Mouse (Mus musculus) cerebellum, postnatal 10 days (tissue): Measurements from ENCODE around the gene Tspan4.

Source experiments
- DNase-seq, 2 experiments: peaks; one replicate each; pipeline ENCODE4 v3.0.0; 2021; ENCODE audit warnings: mixed read lengths in 2 of 2

Gene Tspan4

DNA sequence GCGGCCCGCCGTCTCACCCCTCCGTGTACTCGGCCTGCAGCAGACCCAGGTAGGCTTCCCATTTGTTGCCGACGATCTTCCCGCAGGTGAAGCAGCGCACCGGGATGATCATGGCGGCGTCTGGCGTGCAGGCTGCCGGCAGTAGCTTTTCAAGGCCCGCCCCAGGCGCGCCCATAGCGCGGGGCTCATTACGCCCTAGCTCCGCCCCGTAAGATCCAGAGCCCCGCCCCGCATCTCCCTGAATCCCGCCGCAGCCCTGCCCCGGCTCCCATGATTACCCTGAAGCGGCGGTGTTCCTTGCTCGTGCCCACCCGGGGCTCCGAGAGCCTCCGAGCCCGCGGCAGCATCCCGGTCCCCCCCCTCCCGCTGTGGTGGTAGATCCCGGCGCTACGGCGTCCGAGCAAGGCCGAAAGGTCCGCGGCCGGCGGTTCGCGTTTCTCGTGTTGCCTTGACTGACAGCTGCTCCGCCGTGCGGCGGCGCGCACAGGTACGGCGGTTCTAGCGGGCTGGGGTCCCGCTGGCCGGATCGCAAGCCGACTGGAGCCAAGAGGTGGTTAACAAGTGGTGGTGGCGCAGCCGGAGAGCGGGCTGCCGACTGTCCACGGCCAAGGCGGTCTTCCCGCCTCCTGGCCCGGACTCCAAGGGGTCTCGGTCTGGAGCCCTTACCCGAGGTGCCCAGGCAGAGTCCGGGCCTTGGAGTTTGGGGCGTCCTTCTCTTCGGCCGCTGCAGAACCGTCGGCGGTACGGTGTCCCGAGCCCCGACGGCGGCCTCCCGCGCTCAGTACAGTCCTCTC lies at the start of gene Tspan4, which contains the start of gene Polr2l:
Gene Tspan4, plus strand, starts transcription at position 230 of the 794 bp plus-strand sequence.
Gene Polr2l, minus strand, starts transcription at position 122 of the 794 bp plus-strand sequence.
- peak; percentile 93 to 94 for DNase-seq

- DNase-seq = no peak
These were observed 47.9 kb upstream of the Tspan4 start for GRCm38 (mm10) chr7:141426948-141427730.

DNA sequence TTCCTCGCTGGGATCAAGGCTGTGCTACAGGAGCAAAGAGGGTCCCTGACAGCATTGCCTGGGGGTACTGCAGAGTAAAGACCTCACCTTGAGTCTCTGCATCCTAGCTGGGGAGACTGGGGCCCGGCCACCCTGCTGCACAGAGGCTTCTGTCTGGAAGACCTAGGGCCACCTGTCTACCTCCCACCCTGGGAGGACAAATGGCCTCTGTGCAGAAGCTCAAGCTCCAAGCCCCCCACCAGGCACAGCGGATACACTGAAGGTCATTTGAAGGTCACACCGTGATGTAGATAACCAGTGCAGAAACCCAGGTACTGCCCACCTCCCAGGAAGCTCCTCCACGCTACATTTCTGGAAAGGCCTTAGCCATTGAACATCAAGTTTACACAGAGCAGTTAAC lies 46.3 kb upstream of the Tspan4 start:
- peak; percentile 31 to 49 for DNase-seq

DNA sequence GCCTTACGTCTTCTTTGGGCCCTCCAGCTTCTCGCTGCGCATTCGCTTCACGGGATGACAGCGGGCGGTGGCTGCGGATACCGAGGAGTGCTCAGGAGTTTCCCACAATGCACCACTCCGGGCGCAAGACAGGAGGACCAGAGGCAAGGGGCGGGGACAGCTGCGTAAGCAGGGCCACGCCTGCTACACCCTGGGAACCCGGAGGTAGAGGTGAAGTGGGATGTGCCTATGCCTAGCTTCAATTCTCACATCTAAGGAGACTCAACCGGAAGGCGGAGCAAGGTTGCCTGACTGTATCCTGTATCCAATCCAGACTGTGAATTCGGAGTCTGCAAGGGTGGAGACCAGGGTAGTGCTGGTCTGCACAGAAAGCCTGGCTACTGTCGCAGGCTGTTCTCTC lies 45.7 kb upstream of the Tspan4 start, which contains the start of gene Cend1:
Gene Cend1, minus strand, starts transcription at position 182 of the 400 bp plus-strand sequence.
- peak; percentile 79 to 89 for DNase-seq

GRCm38 (mm10) chr7:141429840-141430584 lies 45.0 kb upstream of the Tspan4 start:
- peak; percentile 29 to 37 for DNase-seq

DNA sequence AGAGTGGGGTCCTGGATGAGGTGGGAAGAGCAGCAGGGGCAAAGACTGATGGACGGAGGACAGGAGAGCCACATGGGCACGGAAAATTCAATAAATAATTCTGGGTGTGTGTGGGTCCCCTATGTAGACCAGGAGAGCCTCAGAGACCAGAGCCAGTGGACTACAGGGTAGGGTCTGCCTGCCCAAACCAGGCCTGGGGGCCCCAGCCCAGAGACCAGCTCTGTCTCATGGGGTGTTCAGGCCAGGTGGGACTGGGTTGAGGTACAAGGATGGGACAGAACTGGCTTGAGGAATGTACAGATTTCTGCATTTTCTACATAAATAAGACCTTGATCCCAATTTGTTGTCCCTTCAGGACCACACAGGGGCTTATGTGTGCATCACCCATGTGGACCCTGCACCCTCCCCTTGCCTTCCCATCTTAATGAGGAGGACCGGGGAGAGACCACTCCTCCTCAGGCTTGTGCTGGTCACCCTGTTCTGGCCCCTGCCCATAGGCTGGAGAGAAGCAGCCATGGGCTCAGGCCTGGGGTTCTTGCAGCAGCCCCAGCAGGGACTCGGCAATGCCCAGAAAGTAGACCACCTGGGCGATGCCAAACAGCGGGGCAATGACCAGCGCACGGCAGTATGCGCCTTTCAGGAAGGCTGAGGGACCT lies 44.3 kb upstream of the Tspan4 start:
- peak in 1 of 2 experiments; percentile 21 for DNase-seq

DNA sequence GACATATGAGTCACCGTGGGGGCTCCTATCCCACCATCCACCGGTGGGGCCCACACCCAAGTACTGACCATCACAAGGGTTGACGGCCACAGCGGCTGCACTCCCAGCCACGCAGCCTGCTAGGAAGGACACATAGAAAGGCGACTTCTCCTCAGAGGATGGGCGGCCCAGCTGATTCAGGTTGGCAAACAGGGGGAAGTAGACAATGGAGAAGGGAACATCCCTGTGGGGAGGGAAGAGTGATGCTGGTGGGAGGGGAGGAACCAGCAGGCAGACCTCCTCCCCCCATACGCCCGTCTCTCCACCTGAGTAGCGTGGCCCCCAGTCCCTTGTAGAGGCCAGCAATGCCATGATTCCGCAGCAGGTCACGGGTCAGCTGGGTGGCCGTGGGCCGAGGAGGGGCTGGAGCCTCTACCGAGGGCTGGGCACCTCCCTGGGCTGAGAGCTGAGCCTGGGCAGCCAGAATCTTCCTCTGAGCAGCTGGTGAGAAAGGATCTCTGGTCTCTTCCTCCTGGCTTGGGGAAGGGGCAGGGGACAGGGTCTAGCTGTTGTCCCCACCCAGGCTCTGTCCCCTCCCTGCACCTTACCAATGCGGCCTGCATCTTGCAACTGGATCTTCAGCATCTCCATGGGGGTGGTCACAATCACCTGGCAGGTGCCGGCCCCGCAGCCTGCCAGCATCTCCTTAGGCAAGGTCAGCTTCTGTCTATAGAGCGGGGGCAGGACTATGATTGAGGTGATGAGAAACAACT lies 43.4 kb upstream of the Tspan4 start:
- peak in 1 of 2 experiments; percentile 37 for DNase-seq

DNA sequence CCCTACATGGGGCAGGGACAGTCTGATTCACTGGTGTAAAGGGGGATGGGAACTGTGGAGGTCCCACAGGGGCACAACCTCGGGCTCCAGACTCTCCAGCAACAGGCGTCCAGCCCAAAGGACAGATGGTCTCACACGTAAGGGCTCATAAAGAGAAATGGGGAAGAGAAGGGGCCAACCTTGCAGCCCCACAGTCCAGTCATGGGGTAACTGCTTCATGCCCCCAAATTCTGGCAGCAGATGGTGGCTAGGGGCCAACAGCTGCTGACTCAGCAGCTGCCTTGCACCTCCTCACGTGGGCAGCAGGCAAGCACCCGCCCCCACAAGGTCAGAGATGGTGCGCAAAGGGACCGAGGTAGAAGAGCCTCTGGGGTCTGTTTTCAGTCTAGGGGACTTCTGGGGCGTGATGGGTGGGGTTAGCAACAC lies 42.8 kb upstream of the Tspan4 start:
- peak; percentile 78 to 82 for DNase-seq

DNA sequence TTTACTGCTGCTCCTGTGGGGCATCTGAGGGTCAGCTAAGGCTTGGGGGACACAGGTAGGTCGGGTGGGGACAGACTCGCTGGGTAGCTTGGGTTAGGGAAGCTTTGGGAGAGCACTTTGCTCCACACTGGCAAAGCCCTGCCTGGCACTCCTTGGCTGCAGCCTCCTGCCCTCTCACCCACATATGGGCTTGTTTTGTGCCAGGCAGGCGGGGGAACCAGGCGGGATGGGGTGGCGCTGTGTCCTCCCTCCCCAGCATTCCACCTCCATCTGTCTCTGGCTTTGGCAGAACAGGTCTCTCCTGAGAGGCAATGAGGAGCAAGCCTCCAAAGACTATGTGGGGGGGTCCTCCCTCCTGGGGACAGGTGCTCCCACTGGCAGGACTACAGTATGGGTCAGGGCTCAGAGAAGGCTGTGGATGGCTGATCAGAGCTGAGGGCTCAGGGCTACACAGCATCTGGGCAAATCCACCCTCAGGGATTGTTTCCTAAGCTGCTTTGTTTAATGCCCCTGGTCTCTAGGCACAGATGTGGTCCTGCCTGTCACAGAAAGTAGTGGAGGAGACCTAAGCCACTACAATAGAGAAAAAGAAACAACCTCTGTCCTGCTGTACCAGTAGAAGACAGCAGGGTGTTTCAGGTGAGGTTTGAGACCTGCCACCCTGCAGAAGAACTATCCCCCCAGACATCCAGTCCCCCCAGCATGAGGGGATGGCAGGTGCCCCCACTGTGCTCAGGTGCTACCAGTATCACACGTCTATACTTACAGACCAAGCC lies 42.1 kb upstream of the Tspan4 start:
- DNase-seq = peak; percentile 86 to 94

DNA sequence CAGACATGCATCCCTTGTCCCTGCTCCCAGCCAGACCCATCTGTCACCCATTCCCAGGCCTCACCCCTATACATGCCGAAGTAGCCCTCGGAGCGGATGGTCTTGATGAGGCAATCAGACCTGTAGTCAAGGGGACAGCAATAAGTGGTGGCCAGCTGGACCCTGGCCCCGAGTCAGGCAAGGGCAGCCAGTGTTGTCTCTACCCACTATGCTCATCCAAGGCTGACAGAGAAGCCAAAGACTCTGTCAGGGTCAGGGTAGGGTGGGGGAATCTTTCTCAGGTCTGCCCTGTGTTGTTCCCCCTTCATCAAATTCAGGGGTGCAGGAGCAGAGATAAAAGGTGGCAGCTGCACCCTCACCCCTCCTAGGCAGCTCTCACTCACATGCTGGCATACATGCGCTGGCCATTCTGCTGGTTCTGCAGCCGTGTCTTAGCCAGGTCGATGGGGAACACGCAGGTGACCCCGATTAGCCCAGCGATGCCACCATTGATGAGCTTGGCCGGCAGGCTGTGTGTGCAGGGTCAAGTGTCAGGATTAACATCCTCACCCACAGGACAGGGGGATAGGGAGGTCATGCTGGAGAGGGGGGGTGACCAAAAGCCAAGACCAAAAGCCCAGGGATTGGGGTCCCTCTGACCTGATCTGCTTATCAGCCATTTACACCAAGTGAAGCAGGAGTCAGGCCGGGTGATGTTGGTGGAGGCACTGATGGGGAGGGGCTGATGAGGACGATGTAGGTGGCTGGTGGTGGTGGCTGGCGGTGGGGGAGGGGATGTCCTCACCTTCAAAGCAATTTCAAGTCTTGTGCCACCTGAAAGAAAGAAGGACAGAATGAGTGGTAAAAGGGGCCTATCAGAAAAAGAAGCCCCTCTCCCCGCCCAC lies 41.3 kb upstream of the Tspan4 start:
- DNase-seq = peak; percentile 78 to 83

GRCm38 (mm10) chr7:141434464-141434863 lies 40.6 kb upstream of the Tspan4 start:
- peak; percentile 80 for DNase-seq

- peak; percentile 80 to 82 for DNase-seq
These were observed 39.7 kb upstream of the Tspan4 start for GRCm38 (mm10) chr7:141435129-141435855.

- DNase-seq = peak in 1 of 2 experiments; percentile 26
These were observed 39.1 kb upstream of the Tspan4 start for GRCm38 (mm10) chr7:141435856-141436522.

DNA sequence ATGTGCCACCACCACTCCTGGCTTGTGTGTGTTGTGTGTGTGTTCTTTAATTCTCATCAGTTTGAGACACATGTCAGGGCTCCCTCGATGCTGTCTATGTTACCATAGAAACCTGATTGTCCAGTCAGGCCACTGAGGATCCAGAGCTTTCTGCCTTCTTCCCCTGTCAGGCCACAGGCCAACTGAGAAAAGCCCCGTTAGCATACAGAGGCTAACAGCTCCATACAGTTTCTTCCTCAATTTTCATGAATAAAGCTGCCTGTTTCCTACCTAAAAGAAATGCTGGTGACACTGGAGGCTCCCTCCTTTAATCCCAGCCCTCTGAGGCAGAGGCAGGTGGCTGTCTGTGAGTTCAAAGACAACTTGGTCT lies 38.5 kb upstream of the Tspan4 start:
- peak in 1 of 2 experiments; percentile 18 for DNase-seq

DNA sequence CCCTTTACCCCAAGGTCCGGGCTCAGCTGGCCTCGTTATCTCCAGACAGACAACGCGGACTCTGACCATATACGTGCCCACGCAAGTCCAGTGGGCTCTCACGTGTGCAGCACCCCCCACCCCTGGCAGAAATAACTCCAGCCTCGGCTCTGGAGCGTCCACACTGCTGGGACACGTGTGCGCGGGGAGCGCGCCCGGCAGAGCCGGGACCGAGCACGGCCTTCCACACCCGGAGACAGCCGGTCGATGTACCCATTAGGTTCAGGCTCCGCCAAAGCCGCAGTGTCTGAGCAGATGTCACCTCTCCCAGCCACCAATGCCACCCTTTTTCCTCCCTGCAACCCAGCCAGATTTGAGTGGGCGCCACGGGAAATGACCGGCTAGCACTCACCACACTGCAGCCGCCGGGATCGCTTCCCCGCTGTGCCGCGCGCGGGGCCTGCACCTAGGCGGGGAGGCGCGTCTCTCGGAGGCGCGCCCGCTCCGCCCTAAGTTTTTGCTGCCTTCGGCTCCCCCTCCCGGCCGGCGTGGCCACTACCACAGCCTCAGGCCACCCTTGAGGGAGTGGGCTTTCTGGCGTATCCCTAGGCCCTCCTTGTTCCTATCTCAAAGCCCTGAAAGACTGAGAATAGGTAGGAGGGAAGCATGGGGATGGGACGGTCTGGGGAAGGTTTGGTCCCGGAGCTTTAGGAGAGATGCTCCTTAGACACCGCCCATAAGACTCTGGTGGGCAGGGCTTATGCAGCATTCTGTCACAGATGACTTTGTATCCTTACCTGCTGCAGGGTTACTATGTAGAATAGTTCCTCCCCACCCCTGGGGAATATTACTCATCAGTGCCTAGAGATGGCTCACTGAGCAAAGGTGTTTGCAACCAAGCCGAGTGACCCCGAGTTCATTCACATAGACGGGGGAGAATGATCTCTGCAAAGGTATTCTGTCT lies 37.6 kb upstream of the Tspan4 start, which contains the start of gene Slc25a22:
Gene Slc25a22, minus strand, starts transcription at position 715 of the 943 bp plus-strand sequence.
- DNase-seq = peak; percentile 95

- DNase-seq = peak; percentile 83
These were observed 36.7 kb upstream of the Tspan4 start for GRCm38 (mm10) chr7:141438201-141438968.
